Mouse (Mus musculus) bone marrow macrophage, adult 2 months (primary cell): ENCODE results near the gene Btf3l4. TPM values are rescaled to one million over a fixed set of nuclear protein-coding genes. Genes with fewer than 3 reads are reported as not detected.
A peak's percentile ranks its signal among the peaks of the same experiment; 100 is the strongest.

ENCODE experiments used
- H3K27ac ChIP-seq: 2 replicates; pipeline ENCODE4 v1.5.1; 2012; ENCODE audit warnings: low read depth, low read length; ENCODE audit not compliant: insufficient read depth
- H3K4me1 ChIP-seq: 2 replicates; pipeline ENCODE4 v1.6.1; 2012; ENCODE audit warnings: low read length; ENCODE audit not compliant: control insufficient read depth, insufficient read depth
- H3K4me3 ChIP-seq: 2 replicates; pipeline ENCODE4 v1.5.1; 2012; ENCODE audit warnings: mild to moderate bottlenecking, low read length, moderate library complexity; ENCODE audit not compliant: insufficient read depth
- CTCF ChIP-seq: IDR thresholded peaks from 2 replicates; pipeline ENCODE4 v1.5.1; 2012; ENCODE audit warnings: low read depth, mild to moderate bottlenecking, low read length, moderate library complexity
- POLR2A ChIP-seq: IDR thresholded peaks from 2 replicates; pipeline ENCODE4 v1.6.1; 2012; ENCODE audit warnings: mild to moderate bottlenecking, low read depth, low read length, borderline replicate concordance
- polyA plus RNA-seq: library from polyadenylated mRNA; stranded (reverse); fragments of >200 nt; gene quantifications from 2 replicates; pipeline ENCODE4 v1.2.4, GENCODE M21; 2012; ENCODE audit not compliant: missing spikeins, insufficient read depth, insufficient read length

The Btf3l4 gene
- polyA plus RNA-seq = 46.4 and 51.1 TPM in 2 replicates

- peak within 1 kb of the TSS; percentile 99 for H3K4me3 ChIP-seq
- peak within 1 kb of the TSS; percentile 80 for H3K27ac ChIP-seq
- peaks cover 22% of the 10 kb centered on the region for H3K4me1 ChIP-seq
- TF ChIP-seq CTCF (no peak), POLR2A (no peak)
Observed at GRCm38 (mm10) chr4:108832916-108833827, at the start of gene Btf3l4. Gene Btf3l4, minus strand, starts transcription at chr4:108833614.

GRCm38 (mm10) chr4:108878963-108879822, 45.8 kb upstream of the Btf3l4 start, which contains the start of gene Rab3b:
Gene Rab3b, plus strand, starts transcription at chr4:108879063.
- Histone ChIP-seq H3K4me3 (peak within 1 kb of the TSS; percentile 66), H3K4me1 (peaks cover 3% of the 10 kb centered on the region), H3K27ac (no peak within 1 kb of the TSS)
- TF ChIP-seq POLR2A (no peak), CTCF (no peak)

GRCm38 (mm10) chr4:108877901-108878300, 44.5 kb upstream of the Btf3l4 start:
- Histone ChIP-seq H3K4me1 (peaks cover 3% of the 10 kb centered on the region), H3K27ac (no peak overlapping the region), H3K4me3 (no peak overlapping the region)
- no peak for TF ChIP-seq POLR2A

- no peak overlapping the region for H3K27ac ChIP-seq
- TF ChIP-seq POLR2A (no peak), CTCF (no peak)
- no peak overlapping the region for H3K4me3 ChIP-seq
- H3K4me1 ChIP-seq = peaks cover 3% of the 10 kb centered on the region
Observed at GRCm38 (mm10) chr4:108873746-108874145, 40.3 kb upstream of the Btf3l4 start.

- H3K4me1 ChIP-seq = no peaks in the 10 kb centered on the region
- TF ChIP-seq CTCF (peak; percentile 59), POLR2A (no peak)
- H3K27ac ChIP-seq = no peak overlapping the region
- no peak overlapping the region for H3K4me3 ChIP-seq
Observed at GRCm38 (mm10) chr4:108869730-108870374, 36.4 kb upstream of the Btf3l4 start.

GRCm38 (mm10) chr4:108866806-108867205, 33.4 kb upstream of the Btf3l4 start:
- Histone ChIP-seq H3K27ac (no peak overlapping the region), H3K4me3 (no peak overlapping the region), H3K4me1 (no peaks in the 10 kb centered on the region)
- TF ChIP-seq POLR2A (no peak), CTCF (no peak)

- TF ChIP-seq CTCF (no peak), POLR2A (no peak)
- H3K27ac ChIP-seq = peak within 1 kb of the TSS; percentile 69
- peaks cover 5% of the 10 kb centered on the region for H3K4me1 ChIP-seq
- H3K4me3 ChIP-seq = peak within 1 kb of the TSS; percentile 87
Observed at GRCm38 (mm10) chr4:108848505-108848848, 15.1 kb upstream of the Btf3l4 start, which contains the start of gene A730015C16Rik. Gene A730015C16Rik, minus strand, starts transcription at chr4:108848619.

GRCm38 (mm10) chr4:108847715-108848504, 14.5 kb upstream of the Btf3l4 start, which contains the start of gene Kti12:
Gene Kti12, plus strand, starts transcription at chr4:108847785.
- TF ChIP-seq POLR2A = no peak
- no peak for TF ChIP-seq CTCF
- H3K4me1 ChIP-seq = peaks cover 5% of the 10 kb centered on the region
- H3K27ac ChIP-seq = peak within 1 kb of the TSS; percentile 69
- peak within 1 kb of the TSS; percentile 87 for H3K4me3 ChIP-seq

- no peak overlapping the region for H3K4me3 ChIP-seq
- no peak for TF ChIP-seq CTCF
- TF ChIP-seq POLR2A = no peak
- H3K4me1 ChIP-seq = peaks cover 5% of the 10 kb centered on the region
- H3K27ac ChIP-seq = no peak overlapping the region
Observed at GRCm38 (mm10) chr4:108845824-108846569, 12.6 kb upstream of the Btf3l4 start.
